Mouse (Mus musculus): ENCODE data around the gene Rlim.

- TF ChIP-seq CTCF (IDR thresholded peaks at IDR 0.05; ENCODE audit: control insufficient read depth, insufficient read depth, low read length) (no peak), POLR2A (IDR thresholded peaks at IDR 0.05; ENCODE audit: borderline replicate concordance, control insufficient read depth, low read depth, low read length) (no peak)
Observed at GRCm38 (mm10) chrX:103918954-103919353, 62.1 kb downstream of the Rlim start.
